Mouse (Mus musculus): Measurements from ENCODE around the gene Tpm4.

Gene Tpm4

DNA sequence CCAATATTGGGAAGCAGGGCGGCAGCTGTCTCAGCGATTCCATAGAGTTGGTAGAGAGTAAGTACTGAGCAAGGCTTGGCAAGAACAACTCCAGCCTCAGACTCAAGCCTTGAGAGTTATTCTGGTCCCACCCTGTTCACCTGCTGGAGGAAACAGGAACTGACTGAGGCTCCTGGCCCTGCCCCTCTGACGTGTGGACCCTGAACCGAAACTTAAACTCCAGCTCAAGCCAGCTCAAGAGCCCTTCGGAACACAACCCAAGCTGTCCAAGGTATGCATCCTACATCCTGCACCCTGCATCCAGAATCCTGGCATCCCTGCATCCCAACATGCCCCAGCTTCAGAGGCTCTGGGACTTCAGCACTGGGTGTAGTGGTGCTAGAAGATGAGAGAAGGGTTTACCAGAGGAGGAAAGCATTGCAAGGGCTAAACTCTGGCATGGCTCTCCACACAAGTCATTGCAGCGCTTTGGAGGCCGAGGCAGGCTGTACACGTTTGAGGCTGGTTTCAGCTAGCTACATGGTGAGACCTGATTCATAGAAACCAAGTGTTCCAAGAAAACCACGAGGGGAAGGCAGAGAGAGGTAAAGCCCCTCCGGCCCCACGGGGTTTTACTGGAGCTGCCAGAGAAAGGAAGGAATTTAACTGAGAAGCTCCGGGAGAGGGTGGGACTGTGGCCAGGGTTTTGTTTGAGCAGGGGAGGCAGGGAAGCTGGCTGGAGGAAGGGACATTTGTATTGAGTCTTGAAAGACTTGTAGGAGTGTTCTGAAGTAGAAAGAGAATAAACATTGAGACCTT, 54.8 kb downstream of the Tpm4 start, which contains the start of gene Hsh2d:
TSS of gene Hsh2d (plus strand) at position 222 of the 798 bp plus-strand sequence.
- DNase-seq (ENCODE audit: low read depth, low spot score) = peak; percentile 71

GRCm38 (mm10) chr8:72190215-72190539, 55.4 kb downstream of the Tpm4 start:
- no peak for DNase-seq (ENCODE audit: low read depth, low spot score)

DNA sequence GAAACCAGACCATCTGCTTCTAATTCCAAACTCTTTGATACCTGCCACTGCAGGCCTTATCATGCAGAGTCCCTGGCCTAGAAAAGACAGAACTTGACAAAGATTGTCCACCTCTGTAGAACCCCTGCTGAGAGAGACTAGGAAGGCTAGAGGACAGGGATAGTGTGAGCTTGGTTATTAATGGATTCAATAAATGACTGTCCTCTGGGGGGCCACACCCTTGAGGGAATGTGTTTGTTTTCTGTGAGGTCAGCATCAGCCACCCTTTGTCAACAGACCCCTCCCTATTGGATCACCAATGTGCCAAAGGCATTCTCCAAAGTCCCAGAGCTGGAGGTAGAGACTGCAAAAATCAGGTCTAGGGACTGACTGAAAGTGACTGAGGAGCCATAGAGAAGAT, 57.3 kb downstream of the Tpm4 start:
- DNase-seq (ENCODE audit: low read depth, low spot score) = peak; percentile 60

DNA sequence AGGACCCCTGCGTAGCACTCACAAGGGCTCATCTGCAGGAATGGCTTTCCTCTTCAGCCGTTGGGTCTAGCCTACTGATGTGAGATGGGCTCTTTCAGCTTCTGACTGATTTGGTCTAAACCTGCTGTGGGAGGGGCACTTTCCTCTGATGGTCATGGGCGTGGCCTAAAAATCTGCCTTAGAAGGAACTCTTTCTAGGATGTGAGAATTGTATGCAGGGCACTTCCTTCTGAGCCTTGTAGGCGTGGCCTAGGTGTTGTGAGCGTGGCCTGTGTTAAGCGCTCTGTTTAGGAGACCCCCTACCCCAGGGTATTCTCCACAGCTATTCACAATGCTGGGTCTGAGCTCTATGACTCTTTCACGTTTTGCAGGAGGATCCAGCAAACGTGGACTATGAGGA, 63.2 kb downstream of the Tpm4 start:
- DNase-seq (ENCODE audit: low read depth, low spot score) = peak; percentile 92
